Mouse (Mus musculus) hindbrain, postnatal 0 days (tissue): ENCODE measurements around the gene Pofut1. TPM values are rescaled to one million over a fixed set of nuclear protein-coding genes. Genes with fewer than 3 reads are reported as not detected.

Experiments used
- ATAC-seq: fragments of 200-750 bp; cut with Nextera tagmentation; 2 replicates; pipeline ENCODE4 v1.8.0; 2017; ENCODE audit warnings: mild to moderate bottlenecking, moderate TSS enrichment, moderate library complexity
- DNase-seq: peaks from one replicate; pipeline ENCODE4 v3.0.0-alpha.2; 2015; ENCODE audit warnings: low spot score
- H3K27ac ChIP-seq: fragments of 300-500 bp; sonication (generic); 2 replicates; pipeline ENCODE4 v1.5.1; 2014; ENCODE audit warnings: mild to moderate bottlenecking
- H3K27me3 ChIP-seq: fragments of 300-500 bp; sonication (generic); 2 replicates; pipeline ENCODE4 v1.6.1; 2014; ENCODE audit warnings: low read length, mixed read lengths; ENCODE audit not compliant: insufficient read depth
- H3K36me3 ChIP-seq: fragments of 300-500 bp; sonication (generic); 2 replicates; pipeline ENCODE4 v1.6.1; 2014; ENCODE audit warnings: low read length, mixed read lengths; ENCODE audit not compliant: insufficient read depth
- H3K4me1 ChIP-seq: fragments of 300-500 bp; sonication (generic); 2 replicates; pipeline ENCODE4 v1.6.1; 2014; ENCODE audit warnings: antibody characterized with exemption, low read length, mixed read lengths; ENCODE audit not compliant: insufficient read depth
- H3K4me2 ChIP-seq: fragments of 300-500 bp; sonication (generic); 2 replicates; pipeline ENCODE4 v1.6.1; 2014; ENCODE audit warnings: low read depth, mild to moderate bottlenecking, low read length, moderate library complexity, mixed read lengths
- H3K4me3 ChIP-seq: fragments of 300-500 bp; sonication (generic); 2 replicates; pipeline ENCODE4 v1.5.1; 2014; ENCODE audit warnings: low read length
- H3K9ac ChIP-seq: fragments of 300-500 bp; sonication (generic); replicated peaks from 2 replicates; pipeline ENCODE4 v1.6.1; 2014; ENCODE audit warnings: mild to moderate bottlenecking, low read length, moderate library complexity, mixed read lengths
- H3K9me3 ChIP-seq: fragments of 300-500 bp; sonication (generic); 2 replicates; pipeline ENCODE4 v1.6.1; 2016; ENCODE audit warnings: low read length, mixed read lengths
- CTCF ChIP-seq: IDR thresholded peaks from 2 replicates; pipeline ENCODE4 v1.5.1; 2016; ENCODE audit warnings: antibody characterized with exemption, control low read depth, low read depth
- WGBS: fragments of 180-500 bp; shearing (Covaris S2); extraction: QIAGEN DNeasy Blood & Tissue Kit; methylation state at CpG from one replicate; pipeline ENCODE4 v1.1.7; 2014; 5-methylcytosine and 5-hydroxymethylcytosine counted together
- polyA plus RNA-seq: library from polyadenylated mRNA; unstranded; fragments of >200 nt; fragmentation: Nextera tagmentation; extraction: Ambion mirVana; gene quantifications from 2 replicates; pipeline ENCODE4 v1.2.1, GENCODE M21; 2015
- total RNA-seq: library from RNA; depleted of rRNA; stranded (reverse); fragments of >200 nt; gene quantifications from 2 replicates; pipeline ENCODE4 v1.2.3, GENCODE M21; 2014

The Pofut1 gene
- total and polyA plus RNA-seq, 2 experiments from 2014 or later = 4.8 to 23.6 TPM

- TF ChIP-seq CTCF = no peak
- Histone ChIP-seq H3K27ac (no peak overlapping the region), H3K9me3 (no peaks in the 10 kb centered on the region), H3K9ac (no peak overlapping the region), H3K4me3 (no peak overlapping the region), H3K27me3 (no peaks in the 10 kb centered on the region), H3K4me1 (peaks cover 12% of the 10 kb centered on the region), H3K36me3 (no peaks in the 10 kb centered on the region), H3K4me2 (no peak overlapping the region)
- 50% methylated on average over 6 of the region's 6 CpGs for WGBS
- DNase-seq (peak; percentile 72), ATAC-seq (no peak)
Observed at GRCm38 (mm10) chr2:153287835-153288234, 46.5 kb downstream of the Pofut1 start.

DNA sequence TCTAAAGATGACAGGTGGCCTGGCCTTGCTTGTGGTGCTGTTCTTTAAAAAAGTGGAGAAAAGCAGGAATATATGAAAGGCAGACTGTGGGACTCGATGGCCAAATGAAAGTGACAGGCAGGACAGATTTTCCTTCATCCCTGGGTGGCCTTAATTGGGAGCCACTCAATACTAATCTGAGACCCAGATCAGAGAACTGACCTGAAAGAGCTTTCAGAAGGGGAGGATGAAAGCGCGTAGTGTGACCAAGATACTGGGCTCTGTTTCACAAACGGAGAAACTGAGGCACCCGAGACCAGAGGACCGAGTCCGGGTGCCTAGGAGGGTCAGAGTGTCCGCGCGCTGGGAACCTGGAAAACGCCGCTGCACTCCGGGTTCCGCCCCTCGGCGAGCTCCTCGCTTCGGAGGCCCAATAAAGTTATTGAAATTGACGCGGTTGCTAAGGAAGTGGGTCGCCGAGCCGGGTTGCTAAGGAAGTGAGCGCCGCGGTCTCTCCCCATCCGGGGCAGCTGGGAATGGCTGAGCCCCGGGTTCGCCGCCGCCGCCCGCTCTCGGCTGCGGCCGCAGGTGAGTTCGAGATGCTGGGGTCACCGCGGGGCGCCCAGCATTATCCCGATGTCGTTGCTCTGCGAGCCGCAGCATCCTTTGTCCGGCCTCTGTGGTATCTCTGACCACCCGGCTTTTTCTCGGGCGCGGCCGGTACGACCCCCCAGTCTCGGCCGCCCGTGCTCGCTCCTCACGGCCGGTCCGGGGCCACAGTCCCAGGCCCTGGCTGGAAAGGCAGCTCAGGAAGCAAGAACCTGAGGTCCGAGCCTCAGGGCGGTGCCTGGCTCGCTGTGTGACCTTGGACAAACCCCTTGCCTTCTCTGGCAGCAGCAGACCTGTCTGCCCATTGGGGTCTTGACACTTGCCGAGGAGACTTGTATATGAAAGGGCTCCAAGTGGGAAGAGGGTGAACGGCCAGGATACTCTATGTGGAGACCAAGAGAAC lies 49.9 kb downstream of the Pofut1 start, which contains the start of gene Kif3b:
Gene Kif3b (plus strand): TSS at position 476 of the 991 bp plus-strand sequence.
- ATAC-seq = peak; percentile 93
- no peak for TF ChIP-seq CTCF
- H3K27me3 ChIP-seq = no peaks in the 10 kb centered on the region
- peak within 1 kb of the TSS; percentile 91 for H3K9ac ChIP-seq
- peaks cover 12% of the 10 kb centered on the region for H3K4me1 ChIP-seq
- DNase-seq = peak; percentile 95
- H3K27ac ChIP-seq = peak within 1 kb of the TSS; percentile 74
- H3K9me3 ChIP-seq = no peaks in the 10 kb centered on the region
- under 1% methylated on average over 60 of the region's 63 CpGs for whole genome bisulfite sequencing
- peak within 1 kb of the TSS; percentile 66 for H3K4me3 ChIP-seq
- peak within 1 kb of the TSS; percentile 60 for H3K4me2 ChIP-seq
- no peaks in the 10 kb centered on the region for H3K36me3 ChIP-seq

DNA sequence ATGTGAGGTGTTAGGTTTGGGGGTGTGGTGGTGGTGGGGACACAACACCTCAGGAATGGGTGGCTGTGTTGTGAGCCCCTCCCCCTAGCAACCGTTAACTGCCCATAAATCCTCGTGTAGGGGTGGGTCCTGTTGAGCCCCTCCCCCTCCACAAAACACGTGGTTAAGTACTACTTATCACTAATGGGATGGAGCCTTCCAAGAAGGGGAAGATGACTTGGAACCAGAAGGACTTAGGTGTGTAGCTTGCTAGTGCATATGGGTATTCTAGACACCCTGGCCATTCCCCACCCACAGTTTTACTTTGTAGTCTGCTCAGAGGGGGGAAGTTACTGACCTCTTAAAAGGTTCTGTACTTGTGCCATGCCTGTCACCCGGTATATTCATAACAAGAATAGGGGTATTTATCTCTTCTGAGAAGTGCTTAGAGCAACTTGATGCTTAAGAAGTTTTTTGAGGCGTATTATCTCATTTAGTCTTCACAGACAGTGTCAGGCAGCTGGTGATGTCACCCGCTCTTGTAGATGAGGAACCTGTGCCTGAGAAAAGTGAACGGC lies 51.0 kb downstream of the Pofut1 start:
- DNase-seq = peak; percentile 28

GRCm38 (mm10) chr2:153295196-153295595 lies 53.9 kb downstream of the Pofut1 start:
- DNase-seq (no peak), ATAC-seq (no peak)
- no peak for TF ChIP-seq CTCF
- Histone ChIP-seq H3K4me1 (peaks cover 12% of the 10 kb centered on the region), H3K27me3 (no peaks in the 10 kb centered on the region), H3K9me3 (no peaks in the 10 kb centered on the region), H3K27ac (no peak overlapping the region), H3K36me3 (no peaks in the 10 kb centered on the region), H3K9ac (no peak overlapping the region), H3K4me2 (no peak overlapping the region), H3K4me3 (no peak overlapping the region)
- 90% methylated on average over 4 of the region's 4 CpGs for whole genome bisulfite sequencing

More for the DNA sequence above, 51.0 kb downstream of the Pofut1 start:
- Histone ChIP-seq H3K4me3 (peak overlapping the region; percentile 66), H3K4me2 (peak overlapping the region; percentile 60), H3K27ac (peak overlapping the region; percentile 74; the same call in 1 of the 2 replicates), H3K36me3 (no peaks in the 10 kb centered on the region), H3K9ac (peak overlapping the region; percentile 91), H3K4me1 (peaks cover 12% of the 10 kb centered on the region), H3K27me3 (no peaks in the 10 kb centered on the region), H3K9me3 (no peaks in the 10 kb centered on the region)
- WGBS = 54% methylated on average over 7 of the region's 7 CpGs
- peak; percentile 39 for ATAC-seq
- TF ChIP-seq CTCF = no peak

DNA sequence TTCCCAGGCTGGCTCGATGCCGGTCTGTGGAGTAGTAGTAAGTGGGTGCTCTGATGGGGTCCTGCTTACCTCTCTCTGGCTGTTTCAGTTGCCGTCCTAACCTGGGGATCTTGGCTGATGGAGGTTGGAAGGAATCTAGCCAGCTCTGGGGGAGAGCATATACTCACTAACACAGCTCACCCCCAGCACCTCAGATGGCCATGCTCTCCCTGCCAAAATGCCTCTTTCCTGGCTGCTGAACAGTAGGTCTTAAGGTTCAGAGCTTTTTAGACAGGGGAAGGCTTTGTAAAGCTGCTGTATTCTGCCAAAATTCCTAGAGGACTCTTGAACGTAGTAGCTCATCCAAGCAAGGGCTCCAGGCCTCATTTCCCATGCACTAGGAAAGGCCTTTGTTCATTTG lies 56.4 kb downstream of the Pofut1 start:
- 61% methylated on average over 4 of the region's 4 CpGs for WGBS
- no peak for TF ChIP-seq CTCF
- Histone ChIP-seq H3K4me3 (no peak overlapping the region), H3K27me3 (no peaks in the 10 kb centered on the region), H3K36me3 (no peaks in the 10 kb centered on the region), H3K4me1 (no peaks in the 10 kb centered on the region), H3K4me2 (no peak overlapping the region), H3K9ac (no peak overlapping the region), H3K27ac (no peak overlapping the region), H3K9me3 (no peaks in the 10 kb centered on the region)
- no peak for DNase-seq
- ATAC-seq = no peak

- TF ChIP-seq CTCF = no peak
- Histone ChIP-seq H3K9ac (no peak overlapping the region; the same call in 1 of the 2 replicates), H3K9me3 (no peaks in the 10 kb centered on the region), H3K4me2 (no peak overlapping the region), H3K4me1 (no peaks in the 10 kb centered on the region), H3K27me3 (no peaks in the 10 kb centered on the region), H3K27ac (peak overlapping the region; percentile 36; the same call in 1 of the 2 replicates), H3K4me3 (no peak overlapping the region), H3K36me3 (no peaks in the 10 kb centered on the region)
- ATAC-seq (no peak), DNase-seq (no peak)
- 75% methylated on average over 4 of the region's 4 CpGs for WGBS
Observed at GRCm38 (mm10) chr2:153298460-153298859, 57.1 kb downstream of the Pofut1 start.
